Mouse (Mus musculus): ENCODE data around the gene Tac2.

DNA sequence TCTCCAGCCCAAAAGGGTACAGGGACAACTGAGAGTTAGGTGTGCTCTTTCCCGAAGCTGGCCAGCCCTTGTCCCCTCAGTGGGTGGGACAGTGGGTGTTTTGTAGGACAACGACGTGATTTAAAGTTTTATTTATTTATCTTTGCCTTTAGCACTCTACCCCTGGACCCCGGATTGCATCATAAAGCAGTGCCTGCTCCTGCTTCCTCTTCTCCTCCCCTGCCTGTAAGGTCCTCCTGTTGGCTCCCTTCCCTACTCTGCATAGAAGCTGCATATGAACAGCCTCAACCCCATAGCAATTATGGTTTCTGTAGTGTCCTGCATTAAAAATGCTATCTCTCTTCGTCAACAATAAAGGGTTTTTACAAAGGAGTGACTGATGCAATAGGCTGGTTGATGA, 7.1 kb downstream of the Tac2 start:
- TF ChIP-seq CTCF (conservative IDR thresholded peaks at IDR 0.05; ENCODE audit: low read length), result no peak
- TF ChIP-seq POU5F1 (IDR thresholded peaks at IDR 0.05; ENCODE audit: borderline replicate concordance, low read length), result no peak
- no peak for TF ChIP-seq NANOG (IDR thresholded peaks at IDR 0.05; ENCODE audit: borderline replicate concordance, low read length)

Measured in E14TG2a.4 (cell line).